Mouse (Mus musculus) A20 (cell line): ENCODE data around the gene Parp9.
"Not testable (repeated sequence)": the region's sequence is repeated elsewhere in the genome, so short reads cannot be mapped to it uniquely, and the experiment has no call there.

Experiments used
- DNase-seq: peaks from one replicate; pipeline ENCODE4 v3.0.0-alpha.2; 2011; ENCODE audit warnings: low read depth, low spot score

Parp9 gene

GRCm38 (mm10) chr16:35993316-35993715 lies 55.0 kb downstream of the Parp9 start:
- DNase-seq = no peak

GRCm38 (mm10) chr16:35998852-35999251 lies 60.6 kb downstream of the Parp9 start:
- DNase-seq = not testable (repeated sequence)

- no peak for DNase-seq
Measured at GRCm38 (mm10) chr16:36008396-36008795, 70.1 kb downstream of the Parp9 start.

GRCm38 (mm10) chr16:36016335-36016734 lies 78.1 kb downstream of the Parp9 start:
- no peak for DNase-seq
